Mouse (Mus musculus) neural tube, embryonic 15.5 days (tissue): ENCODE measurements around the gene Hoxb2. TPM values are rescaled to one million over a fixed set of nuclear protein-coding genes. Genes with fewer than 3 reads are reported as not detected.

ENCODE experiments used
- ATAC-seq: fragments of 200-750 bp; cut with Nextera tagmentation; 2 replicates; pipeline ENCODE4 v1.8.0; 2017; ENCODE audit warnings: mild to moderate bottlenecking, moderate TSS enrichment, moderate library complexity; ENCODE audit not compliant: low FRiP score
- H3K27ac ChIP-seq: fragments of 300-500 bp; sonication (generic); replicated peaks from 2 replicates; pipeline ENCODE4 v1.5.1; 2015; ENCODE audit warnings: mild to moderate bottlenecking, inconsistent platforms
- H3K27me3 ChIP-seq: fragments of 300-500 bp; sonication (generic); replicated peaks from 2 replicates; pipeline ENCODE4 v1.6.1; 2015; ENCODE audit warnings: inconsistent platforms
- H3K36me3 ChIP-seq: fragments of 300-500 bp; sonication (generic); 2 replicates; pipeline ENCODE4 v1.6.1; 2015; ENCODE audit warnings: inconsistent platforms
- H3K4me1 ChIP-seq: fragments of 300-500 bp; sonication (generic); 2 replicates; pipeline ENCODE4 v1.6.1; 2015; ENCODE audit warnings: inconsistent platforms
- H3K4me2 ChIP-seq: fragments of 300-500 bp; sonication (generic); 2 replicates; pipeline ENCODE4 v1.6.1; 2015; ENCODE audit warnings: inconsistent platforms, mild to moderate bottlenecking, moderate library complexity
- H3K4me3 ChIP-seq: fragments of 300-500 bp; sonication (generic); replicated peaks from 2 replicates; pipeline ENCODE4 v1.5.1; 2015; ENCODE audit warnings: mild to moderate bottlenecking, inconsistent platforms
- H3K9ac ChIP-seq: fragments of 300-500 bp; sonication (generic); replicated peaks from 2 replicates; pipeline ENCODE4 v1.6.1; 2015; ENCODE audit warnings: mild to moderate bottlenecking, inconsistent platforms
- H3K9me3 ChIP-seq: fragments of 300-500 bp; sonication (generic); replicated peaks from 2 replicates; pipeline ENCODE4 v1.6.1; 2016; ENCODE audit warnings: inconsistent platforms
- WGBS: fragments of 180-500 bp; shearing (Covaris S2); methylation state at CpG from one replicate; pipeline ENCODE4 v1.1.7; 2015; ENCODE audit warnings: mixed read lengths; 5-methylcytosine and 5-hydroxymethylcytosine counted together
- polyA plus RNA-seq: library from polyadenylated mRNA; unstranded; fragments of >200 nt; fragmentation: Nextera tagmentation; extraction: Ambion mirVana; gene quantifications from 2 replicates; pipeline ENCODE4 v1.2.1, GENCODE M21; 2015

Hoxb2 gene
- polyA plus RNA-seq, 1 experiment from 2014 or later: 42.3 TPM

- Histone ChIP-seq H3K9ac (peak overlapping the region; percentile 83), H3K27me3 (no peaks in the 10 kb centered on the region), H3K27ac (peak overlapping the region; percentile 99)
Observed at GRCm38 (mm10) chr11:96309288-96309687, 41.0 kb upstream of the Hoxb2 start.

DNA sequence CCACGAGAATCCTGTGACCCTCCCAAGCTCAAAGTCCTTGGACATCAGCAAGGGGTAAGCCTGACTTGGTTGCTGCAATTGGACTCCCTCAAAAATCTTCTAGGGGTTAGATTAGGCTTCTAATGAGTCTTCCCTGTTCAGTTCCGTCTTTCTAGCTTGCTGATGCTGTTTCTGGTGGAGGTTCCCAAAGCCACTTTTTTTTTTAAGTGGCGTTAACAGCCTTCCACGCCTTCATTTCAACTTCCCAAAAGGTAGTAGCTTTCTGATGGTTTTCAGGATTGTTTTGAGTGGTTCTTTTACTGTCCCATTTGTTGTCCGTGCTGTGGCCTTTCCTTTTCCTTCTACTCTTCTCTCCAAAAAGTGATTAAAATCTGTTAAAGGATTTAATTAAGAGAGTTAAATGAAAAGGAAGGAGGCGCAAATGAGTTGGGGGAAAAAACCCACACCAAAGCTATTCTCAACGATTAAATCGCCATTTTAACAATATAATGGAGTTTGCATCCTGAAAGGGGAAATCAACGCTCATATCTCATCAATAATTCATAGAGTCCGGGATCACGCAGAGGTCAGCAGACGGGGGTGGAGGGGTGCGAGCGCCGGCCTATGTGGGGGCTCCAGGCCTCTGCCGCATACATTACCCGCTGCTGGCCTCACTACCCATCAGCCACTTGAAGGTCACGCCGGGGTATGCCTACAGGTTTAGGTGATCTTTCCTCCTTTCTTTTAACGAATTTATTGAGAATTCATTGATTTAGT lies 40.0 kb upstream of the Hoxb2 start:
- Histone ChIP-seq H3K9ac (peak overlapping the region; percentile 83), H3K4me3 (peak overlapping the region; percentile 60), H3K27me3 (no peaks in the 10 kb centered on the region), H3K4me1 (peaks cover 100% of the 10 kb centered on the region), H3K9me3 (no peaks in the 10 kb centered on the region), H3K36me3 (no peaks in the 10 kb centered on the region), H3K27ac (peak overlapping the region; percentile 99), H3K4me2 (peak overlapping the region; percentile 87)
- ATAC-seq: no peak
- 5% methylated on average over 20 of the region's 20 CpGs for WGBS

More at GRCm38 (mm10) chr11:96309288-96309687, 41.0 kb upstream of the Hoxb2 start:
- Histone ChIP-seq H3K4me1 (peaks cover 97% of the 10 kb centered on the region), H3K9me3 (no peaks in the 10 kb centered on the region), H3K36me3 (no peaks in the 10 kb centered on the region), H3K4me2 (peak overlapping the region; percentile 87), H3K4me3 (peak overlapping the region; percentile 60)
- WGBS: 2% methylated on average over 4 of the region's 4 CpGs
- ATAC-seq: no peak

GRCm38 (mm10) chr11:96311097-96311496 lies 39.2 kb upstream of the Hoxb2 start:
- no peaks in the 10 kb centered on the region for H3K27me3 ChIP-seq
- peak overlapping the region; percentile 99 for H3K27ac ChIP-seq
- peak overlapping the region; percentile 87 for H3K4me2 ChIP-seq
- peaks cover 100% of the 10 kb centered on the region for H3K4me1 ChIP-seq
- 4% methylated on average over 6 of the region's 6 CpGs for WGBS
- no peak for ATAC-seq
- peak overlapping the region; percentile 60 for H3K4me3 ChIP-seq
- H3K9me3 ChIP-seq: no peaks in the 10 kb centered on the region
- H3K36me3 ChIP-seq: no peaks in the 10 kb centered on the region
- H3K9ac ChIP-seq: peak overlapping the region; percentile 83

GRCm38 (mm10) chr11:96311520-96312417 lies 38.6 kb upstream of the Hoxb2 start:
- 2% methylated on average over 30 of the region's 31 CpGs for WGBS

GRCm38 (mm10) chr11:96313134-96313533 lies 37.2 kb upstream of the Hoxb2 start:
- Histone ChIP-seq H3K4me1 (peaks cover 96% of the 10 kb centered on the region), H3K4me2 (peak overlapping the region; percentile 87), H3K27ac (peak overlapping the region; percentile 99), H3K36me3 (no peaks in the 10 kb centered on the region), H3K9me3 (no peaks in the 10 kb centered on the region), H3K4me3 (peak overlapping the region; percentile 60), H3K9ac (peak overlapping the region; percentile 83), H3K27me3 (no peaks in the 10 kb centered on the region)
- WGBS: 13% methylated on average over 2 of the region's 2 CpGs
- ATAC-seq: no peak

More at GRCm38 (mm10) chr11:96311520-96312417, 38.6 kb upstream of the Hoxb2 start:
- peak; percentile 74; the same call in 1 of the 2 replicates for ATAC-seq
- peak overlapping the region; percentile 83 for H3K9ac ChIP-seq
- no peaks in the 10 kb centered on the region for H3K27me3 ChIP-seq
- H3K4me2 ChIP-seq: peak overlapping the region; percentile 87
- peak overlapping the region; percentile 60 for H3K4me3 ChIP-seq
- H3K36me3 ChIP-seq: no peaks in the 10 kb centered on the region
- H3K27ac ChIP-seq: peak overlapping the region; percentile 99
- H3K9me3 ChIP-seq: no peaks in the 10 kb centered on the region
- H3K4me1 ChIP-seq: peaks cover 100% of the 10 kb centered on the region

DNA sequence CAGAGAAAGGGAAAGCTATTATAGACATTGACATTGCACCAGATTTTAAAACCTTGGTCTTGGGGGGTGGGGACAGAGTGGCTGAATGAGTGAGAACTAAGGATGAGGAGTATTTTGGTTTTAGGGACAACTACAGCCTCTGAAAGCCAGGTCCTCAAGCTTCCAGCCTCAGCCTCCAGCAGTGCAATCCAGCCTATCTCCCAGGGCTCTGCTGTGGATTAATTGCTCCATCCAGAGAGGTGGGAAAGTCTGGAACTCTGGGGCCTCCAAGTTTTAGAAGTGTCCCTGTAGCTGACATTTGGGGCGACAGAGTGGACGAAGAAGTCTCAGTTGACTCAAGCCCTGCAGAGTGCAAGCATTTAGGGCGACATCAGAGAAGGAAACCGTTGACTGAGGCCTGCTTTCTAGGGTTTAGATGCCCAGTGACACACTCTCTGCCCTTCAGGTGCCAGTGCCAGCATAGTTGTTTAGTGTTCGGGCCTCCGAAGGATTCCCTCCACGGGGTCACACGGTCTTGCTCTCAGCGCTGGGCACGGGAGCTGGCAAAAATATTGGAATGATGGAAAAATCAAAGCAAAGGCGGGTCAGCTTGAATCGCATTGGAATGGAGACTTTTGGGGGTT lies 36.4 kb upstream of the Hoxb2 start:
- peak overlapping the region; percentile 87 for H3K4me2 ChIP-seq
- no peaks in the 10 kb centered on the region for H3K9me3 ChIP-seq
- H3K4me1 ChIP-seq: peaks cover 92% of the 10 kb centered on the region
- H3K27me3 ChIP-seq: no peaks in the 10 kb centered on the region
- peak overlapping the region; percentile 83 for H3K9ac ChIP-seq
- no peak for ATAC-seq
- no peaks in the 10 kb centered on the region for H3K36me3 ChIP-seq
- H3K27ac ChIP-seq: peak overlapping the region; percentile 99
- peak overlapping the region; percentile 60 for H3K4me3 ChIP-seq
- 3% methylated on average over 12 of the region's 12 CpGs for WGBS

- ATAC-seq: no peak
- Histone ChIP-seq H3K4me3 (peak overlapping the region; percentile 60), H3K27ac (peak overlapping the region; percentile 99), H3K36me3 (no peaks in the 10 kb centered on the region), H3K4me1 (peaks cover 88% of the 10 kb centered on the region), H3K27me3 (no peaks in the 10 kb centered on the region), H3K9ac (peak overlapping the region; percentile 83), H3K4me2 (peak overlapping the region; percentile 87), H3K9me3 (no peaks in the 10 kb centered on the region)
- 2% methylated on average over 34 of the region's 34 CpGs for WGBS
Observed at GRCm38 (mm10) chr11:96314671-96315343, 35.5 kb upstream of the Hoxb2 start.

GRCm38 (mm10) chr11:96315344-96315681 lies 35.0 kb upstream of the Hoxb2 start:
- Histone ChIP-seq H3K4me1 (peaks cover 88% of the 10 kb centered on the region), H3K36me3 (no peaks in the 10 kb centered on the region), H3K27ac (peak overlapping the region; percentile 99), H3K9ac (peak overlapping the region; percentile 83), H3K4me3 (peak overlapping the region; percentile 60), H3K4me2 (peak overlapping the region; percentile 87), H3K27me3 (no peaks in the 10 kb centered on the region), H3K9me3 (no peaks in the 10 kb centered on the region)
- 10% methylated on average over 5 of the region's 5 CpGs for WGBS
- no peak for ATAC-seq

- peak overlapping the region; percentile 83 for H3K9ac ChIP-seq
- H3K27me3 ChIP-seq: no peaks in the 10 kb centered on the region
- H3K27ac ChIP-seq: peak overlapping the region; percentile 99
- ATAC-seq: no peak
- H3K9me3 ChIP-seq: no peaks in the 10 kb centered on the region
- peak overlapping the region; percentile 60 for H3K4me3 ChIP-seq
- 10% methylated on average over 18 of the region's 18 CpGs for WGBS
- no peaks in the 10 kb centered on the region for H3K36me3 ChIP-seq
- H3K4me2 ChIP-seq: peak overlapping the region; percentile 87
- H3K4me1 ChIP-seq: peaks cover 84% of the 10 kb centered on the region
Observed at GRCm38 (mm10) chr11:96316696-96317607, 33.4 kb upstream of the Hoxb2 start.

DNA sequence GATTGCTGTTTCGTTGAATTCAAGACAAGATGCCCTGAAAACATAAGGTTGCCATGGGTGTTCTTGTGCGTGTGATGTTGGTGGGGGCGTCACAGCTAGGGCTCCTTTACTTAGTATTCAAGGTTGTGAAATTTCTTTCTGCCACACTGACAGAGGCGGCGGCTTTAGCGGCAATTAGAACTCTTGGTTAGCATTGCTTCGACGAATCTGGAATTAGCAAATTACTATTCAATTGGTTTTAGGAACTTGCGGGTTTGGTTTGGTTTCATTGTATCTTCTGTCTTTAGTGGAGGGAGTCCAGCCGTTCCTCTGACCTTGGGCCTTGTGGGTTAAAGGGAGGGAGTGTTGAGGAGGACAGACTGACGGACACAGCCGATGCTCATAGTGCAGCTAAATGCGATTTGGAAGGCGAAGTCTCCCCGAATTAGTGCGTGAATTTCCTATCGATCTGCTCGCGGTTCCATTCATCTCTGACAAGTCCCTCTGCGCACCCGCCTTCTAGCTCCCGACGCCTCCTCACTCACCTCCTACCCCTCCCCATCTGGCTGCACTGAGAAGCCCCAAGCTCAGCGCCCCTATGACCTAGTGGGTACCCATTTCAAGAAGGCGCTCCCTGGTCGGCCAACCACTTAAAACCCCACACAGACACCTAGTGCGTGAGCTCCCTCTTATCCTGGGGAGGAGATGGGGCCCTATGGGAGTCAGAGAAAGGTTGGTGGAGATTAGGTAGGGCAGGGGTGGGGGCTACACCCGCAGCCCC lies 32.5 kb upstream of the Hoxb2 start, which contains the start of gene Hoxb4:
Gene Hoxb4 (plus strand): TSS at position 660 of the 760 bp plus-strand sequence.
- no peaks in the 10 kb centered on the region for H3K9me3 ChIP-seq
- H3K27me3 ChIP-seq: no peaks in the 10 kb centered on the region
- peak; percentile 30; the same call in 1 of the 2 replicates for ATAC-seq
- H3K4me3 ChIP-seq: peak within 1 kb of the TSS; percentile 60
- peak within 1 kb of the TSS; percentile 99 for H3K27ac ChIP-seq
- H3K36me3 ChIP-seq: no peaks in the 10 kb centered on the region
- 3% methylated on average over 28 of the region's 28 CpGs for WGBS
- H3K9ac ChIP-seq: peak within 1 kb of the TSS; percentile 78
- peak within 1 kb of the TSS; percentile 87 for H3K4me2 ChIP-seq
- peaks cover 84% of the 10 kb centered on the region for H3K4me1 ChIP-seq
